Mouse (Mus musculus) midbrain, postnatal 0 days (tissue): Measurements from ENCODE around the gene Rbm28. TPM values are rescaled to one million over a fixed set of nuclear protein-coding genes. Genes with fewer than 3 reads are reported as not detected.

Source experiments
- ATAC-seq: fragments of 200-750 bp; cut with Nextera tagmentation; 2 replicates; pipeline ENCODE4 v1.8.0; 2017; ENCODE audit warnings: moderate number of reproducible peaks, mild to moderate bottlenecking, moderate TSS enrichment, moderate library complexity; ENCODE audit not compliant: low FRiP score
- DNase-seq: peaks from one replicate; pipeline ENCODE4 v3.0.0-alpha.2; 2015; ENCODE audit warnings: low spot score
- H3K27ac ChIP-seq: fragments of 300-500 bp; sonication (generic); 2 replicates; pipeline ENCODE4 v1.5.1; 2014; ENCODE audit warnings: low read depth, mild to moderate bottlenecking, low read length, mixed read lengths
- H3K27me3 ChIP-seq: fragments of 300-500 bp; sonication (generic); 2 replicates; pipeline ENCODE4 v1.6.1; 2014; ENCODE audit warnings: low read length, control low read depth, mixed read lengths; ENCODE audit not compliant: insufficient read depth
- H3K36me3 ChIP-seq: fragments of 300-500 bp; sonication (generic); 2 replicates; pipeline ENCODE4 v1.6.1; 2014; ENCODE audit warnings: low read length, control low read depth, mixed read lengths; ENCODE audit not compliant: insufficient read depth
- H3K4me1 ChIP-seq: fragments of 300-500 bp; sonication (generic); 2 replicates; pipeline ENCODE4 v1.6.1; 2014; ENCODE audit warnings: mild to moderate bottlenecking, control low read depth, antibody characterized with exemption, low read length, mixed read lengths; ENCODE audit not compliant: insufficient read depth
- H3K4me2 ChIP-seq: fragments of 300-500 bp; sonication (generic); 2 replicates; pipeline ENCODE4 v1.6.1; 2014; ENCODE audit warnings: low read depth, mild to moderate bottlenecking, low read length, mixed read lengths; ENCODE audit not compliant: poor library complexity, severe bottlenecking
- H3K4me3 ChIP-seq: fragments of 300-500 bp; sonication (generic); 2 replicates; pipeline ENCODE4 v1.5.1; 2014; ENCODE audit warnings: low read depth, mild to moderate bottlenecking, low read length, moderate library complexity
- H3K9ac ChIP-seq: fragments of 300-500 bp; sonication (generic); replicated peaks from 2 replicates; pipeline ENCODE4 v1.6.1; 2014; ENCODE audit warnings: mild to moderate bottlenecking, low read length, moderate library complexity, mixed read lengths; ENCODE audit not compliant: poor library complexity, severe bottlenecking
- H3K9me3 ChIP-seq: fragments of 300-500 bp; sonication (generic); 2 replicates; pipeline ENCODE4 v1.6.1; 2016; ENCODE audit warnings: low read length, control low read depth
- CTCF ChIP-seq: IDR thresholded peaks from 2 replicates; pipeline ENCODE4 v1.5.1; 2016; ENCODE audit warnings: antibody characterized with exemption, mild to moderate bottlenecking
- WGBS: fragments of 180-500 bp; shearing (Covaris S2); extraction: QIAGEN DNeasy Blood & Tissue Kit; methylation state at CpG from one replicate; pipeline ENCODE4 v1.1.7; 2014; 5-methylcytosine and 5-hydroxymethylcytosine counted together
- polyA plus RNA-seq: library from polyadenylated mRNA; unstranded; fragments of >200 nt; fragmentation: Nextera tagmentation; extraction: Ambion mirVana; gene quantifications from 2 replicates; pipeline ENCODE4 v1.2.1, GENCODE M21; 2015
- total RNA-seq: library from RNA; depleted of rRNA; stranded (reverse); fragments of >200 nt; gene quantifications from 2 replicates; pipeline ENCODE4 v1.2.3, GENCODE M21; 2014

Gene Rbm28
- total and polyA plus RNA-seq, 2 experiments from 2014 or later: 17.8 to 20.9 TPM

DNA sequence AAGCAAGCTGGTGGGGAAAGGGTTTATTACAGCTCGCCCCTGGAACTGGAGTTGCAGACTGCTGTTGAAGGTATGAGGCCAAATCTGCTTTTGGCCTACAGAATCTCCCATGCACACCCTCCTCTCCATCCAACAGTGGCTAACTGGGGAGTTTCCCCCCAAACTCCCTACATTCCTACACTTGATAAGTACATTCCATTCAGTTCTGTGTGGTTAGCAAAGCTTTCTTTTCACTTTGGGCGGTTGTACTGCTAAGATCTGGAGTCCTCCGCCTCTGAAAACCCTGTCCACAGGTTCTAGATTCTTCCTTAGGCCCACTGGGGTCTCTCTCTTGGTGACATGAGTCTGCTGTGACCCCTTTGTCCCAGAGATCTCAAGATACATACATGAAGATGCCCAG, 19.8 kb downstream of the Rbm28 start:
- H3K4me3 ChIP-seq: no peak overlapping the region
- H3K4me2 ChIP-seq: no peak overlapping the region
- H3K4me1 ChIP-seq: no peaks in the 10 kb centered on the region
- DNase-seq (no peak), ATAC-seq (no peak)
- no peak overlapping the region for H3K9ac ChIP-seq
- TF ChIP-seq CTCF: no peak
- H3K9me3 ChIP-seq: no peaks in the 10 kb centered on the region
- H3K27me3 ChIP-seq: no peaks in the 10 kb centered on the region
- 90% methylated on average over 3 of the region's 3 CpGs for WGBS
- H3K27ac ChIP-seq: no peak overlapping the region
- peaks cover 7% of the 10 kb centered on the region; the same call in 1 of the 2 replicates for H3K36me3 ChIP-seq

DNA sequence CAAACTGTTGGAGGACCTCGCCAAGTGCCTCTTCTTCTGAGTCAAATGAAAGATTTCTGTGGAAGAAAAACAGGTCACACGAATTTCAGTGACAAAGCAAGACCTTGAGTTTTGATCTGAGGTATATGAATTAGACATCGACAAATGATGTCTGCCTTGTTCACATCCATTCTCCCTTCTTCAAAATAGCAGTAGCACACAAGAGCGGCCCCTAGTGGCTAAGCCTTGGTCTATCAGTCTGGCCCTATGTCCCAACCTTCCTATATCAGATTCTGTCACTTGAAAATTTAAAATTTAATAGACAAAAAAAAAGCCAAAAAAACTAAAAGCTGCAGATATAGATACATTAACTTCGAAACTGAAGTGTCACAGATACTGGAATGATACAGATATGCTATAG, 21.2 kb downstream of the Rbm28 start:
- Histone ChIP-seq H3K27me3 (no peaks in the 10 kb centered on the region), H3K4me1 (no peaks in the 10 kb centered on the region), H3K4me3 (no peak overlapping the region), H3K4me2 (no peak overlapping the region), H3K9ac (no peak overlapping the region), H3K9me3 (no peaks in the 10 kb centered on the region), H3K36me3 (peaks cover 7% of the 10 kb centered on the region; the same call in 1 of the 2 replicates), H3K27ac (0 out of 2 replicates have a peak overlapping the region, but pooled peaks have one; percentile 57)
- DNase-seq: peak; percentile 77
- ATAC-seq: 0 out of 2 replicates have a peak, but pooled peaks have one; percentile 63
- WGBS: 36% methylated on average over 5 of the region's 5 CpGs
- peak; percentile 92 for TF ChIP-seq CTCF

DNA sequence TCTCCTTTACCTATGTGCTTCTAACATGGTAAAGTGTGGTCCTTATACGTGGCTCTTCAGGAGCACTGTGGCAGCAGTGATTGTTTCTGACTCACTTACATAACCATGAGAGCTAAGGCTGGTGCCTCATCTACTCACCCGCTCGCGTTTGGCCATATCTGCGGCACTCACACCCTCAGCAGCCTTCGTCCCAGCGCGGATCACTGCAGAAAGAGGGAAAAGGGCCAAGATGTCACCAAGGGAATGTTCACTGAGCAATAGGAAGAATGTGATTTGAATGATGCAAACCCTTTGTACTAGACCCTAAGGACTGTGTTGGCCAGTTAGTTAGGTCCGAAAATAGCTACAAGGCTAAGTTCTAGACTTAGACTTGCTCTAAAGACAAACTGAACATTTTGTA, 27.4 kb downstream of the Rbm28 start:
- WGBS: 94% methylated on average over 9 of the region's 9 CpGs

DNA sequence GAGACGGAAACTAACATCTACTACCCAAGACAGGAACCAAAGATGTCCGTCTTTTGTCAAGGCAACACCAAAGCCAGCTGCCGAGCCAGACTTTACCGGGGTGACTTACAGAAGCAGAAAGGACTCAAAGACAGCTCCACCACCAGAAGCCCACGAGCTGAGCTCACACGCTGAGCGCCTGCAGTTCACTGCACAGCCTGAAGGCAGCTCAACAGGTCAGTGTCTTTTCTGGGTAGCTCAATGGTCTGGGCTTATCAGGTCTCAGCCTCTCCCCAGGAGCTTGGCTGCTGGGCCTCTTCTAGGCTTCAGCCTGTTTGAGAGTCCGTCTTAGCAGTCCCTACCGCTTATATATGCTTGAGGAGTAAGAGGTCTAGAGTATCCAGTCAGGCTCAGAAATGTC, 31.7 kb downstream of the Rbm28 start:
- no peak for TF ChIP-seq CTCF
- DNase-seq (no peak), ATAC-seq (no peak)
- Histone ChIP-seq H3K27me3 (no peaks in the 10 kb centered on the region), H3K36me3 (peaks cover 63% of the 10 kb centered on the region), H3K9me3 (no peaks in the 10 kb centered on the region), H3K9ac (no peak overlapping the region), H3K4me2 (no peak overlapping the region), H3K4me3 (no peak overlapping the region), H3K4me1 (no peaks in the 10 kb centered on the region), H3K27ac (no peak overlapping the region)
- WGBS: 91% methylated on average over 9 of the region's 9 CpGs

More for the DNA sequence above, 27.4 kb downstream of the Rbm28 start:
- no peaks in the 10 kb centered on the region for H3K27me3 ChIP-seq
- no peak overlapping the region for H3K27ac ChIP-seq
- H3K9me3 ChIP-seq: no peaks in the 10 kb centered on the region
- no peak overlapping the region for H3K9ac ChIP-seq
- no peaks in the 10 kb centered on the region for H3K4me1 ChIP-seq
- ATAC-seq: no peak
- peaks cover 40% of the 10 kb centered on the region for H3K36me3 ChIP-seq
- no peak for TF ChIP-seq CTCF
- H3K4me3 ChIP-seq: no peak overlapping the region
- DNase-seq: no peak
- no peak overlapping the region for H3K4me2 ChIP-seq

DNA sequence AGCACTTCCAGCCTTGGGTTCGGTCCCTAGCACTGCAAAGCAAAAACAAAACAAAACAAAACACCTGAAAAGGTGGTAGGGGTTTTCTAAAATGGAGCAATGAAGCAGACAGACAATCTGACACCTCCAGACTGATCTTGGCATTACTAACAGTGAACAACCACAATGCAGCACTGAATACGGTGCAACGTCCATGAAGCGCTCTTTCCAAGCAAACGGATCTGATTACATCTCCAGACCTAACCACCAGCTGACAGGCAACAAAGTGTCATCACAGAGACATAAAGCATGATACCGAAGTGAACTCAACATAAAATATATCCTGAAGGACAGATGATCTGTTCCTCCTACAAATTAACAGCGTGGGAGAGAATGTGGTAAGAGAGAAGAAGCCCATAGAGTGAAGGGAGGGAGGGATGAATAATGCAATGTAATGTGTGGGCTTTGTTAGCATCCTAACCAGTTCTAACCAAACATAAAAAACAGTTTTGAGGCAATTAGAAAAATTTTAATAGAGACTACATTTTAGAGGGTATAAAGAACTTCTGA, 37.9 kb downstream of the Rbm28 start:
- H3K36me3 ChIP-seq: peaks cover 54% of the 10 kb centered on the region
- 89% methylated on average over 7 of the region's 7 CpGs for WGBS
- DNase-seq: no peak

DNA sequence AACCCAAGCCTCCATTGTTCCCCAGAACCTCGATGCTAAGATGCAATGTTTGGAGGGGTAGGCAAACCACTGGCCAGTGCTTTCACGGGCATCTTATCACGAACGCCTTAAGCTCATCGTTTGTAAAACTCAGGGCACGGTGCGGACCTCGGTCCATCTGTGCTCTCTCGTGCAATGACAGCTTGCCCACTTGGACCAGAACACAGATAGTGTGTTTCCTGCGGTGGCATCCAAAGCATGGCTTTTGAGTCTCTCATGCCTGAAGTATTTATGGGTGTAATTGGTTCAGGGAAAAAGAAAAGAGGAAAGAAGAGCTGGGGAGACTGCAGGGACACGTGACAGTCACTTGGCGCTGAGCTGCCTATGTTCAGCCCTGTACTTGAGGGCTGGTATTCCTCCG, 44.8 kb downstream of the Rbm28 start:
- no peak for ATAC-seq
- H3K9ac ChIP-seq: no peak overlapping the region
- H3K9me3 ChIP-seq: no peaks in the 10 kb centered on the region
- TF ChIP-seq CTCF: no peak
- no peaks in the 10 kb centered on the region for H3K27me3 ChIP-seq
- H3K4me2 ChIP-seq: no peak overlapping the region
- H3K27ac ChIP-seq: no peak overlapping the region
- peaks cover 9% of the 10 kb centered on the region; the same call in 1 of the 2 replicates for H3K36me3 ChIP-seq
- H3K4me1 ChIP-seq: no peaks in the 10 kb centered on the region
- no peak for DNase-seq
- no peak overlapping the region for H3K4me3 ChIP-seq
- whole genome bisulfite sequencing: 92% methylated on average over 13 of the region's 13 CpGs

More for the DNA sequence above, 37.9 kb downstream of the Rbm28 start:
- no peaks in the 10 kb centered on the region for H3K27me3 ChIP-seq
- no peak overlapping the region for H3K27ac ChIP-seq
- no peak overlapping the region for H3K4me3 ChIP-seq
- H3K4me1 ChIP-seq: no peaks in the 10 kb centered on the region
- TF ChIP-seq CTCF: no peak
- ATAC-seq: no peak
- H3K9me3 ChIP-seq: no peaks in the 10 kb centered on the region
- H3K4me2 ChIP-seq: no peak overlapping the region
- no peak overlapping the region for H3K9ac ChIP-seq
